Mouse (Mus musculus): ENCODE results near the gene Gm28269.

DNA sequence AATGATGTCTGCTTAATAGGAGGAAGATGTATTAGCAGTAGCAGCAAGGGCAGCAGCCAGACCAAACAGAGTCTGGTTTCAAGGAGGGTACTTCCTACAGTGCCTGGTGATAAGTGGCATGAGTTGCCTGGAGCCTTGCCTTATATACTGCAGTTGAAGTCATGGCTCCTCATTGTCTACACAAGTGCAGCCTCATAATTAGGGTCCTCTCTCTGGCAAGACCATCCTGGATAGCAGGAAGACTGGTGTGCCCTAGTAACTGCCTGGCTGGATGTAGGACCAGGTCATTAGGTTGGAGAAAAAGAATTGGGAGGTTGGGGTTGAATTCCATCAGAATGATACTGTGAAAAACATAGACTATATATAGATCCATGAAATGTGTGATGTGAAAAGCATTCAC, at the start of gene Gm28269:
- TF ChIP-seq ZNF384 (IDR thresholded peaks at IDR 0.05; ENCODE audit: low read depth, low read length) (no peak), HCFC1 (IDR thresholded peaks at IDR 0.05; ENCODE audit: borderline replicate concordance, insufficient read depth, low read length) (no peak), MAFK (IDR thresholded peaks at IDR 0.05; ENCODE audit: insufficient read depth, low read depth, low read length) (no peak), CHD2 (IDR thresholded peaks at IDR 0.05; ENCODE audit: low read depth, low read length) (no peak), ZC3H11A (IDR thresholded peaks at IDR 0.05; ENCODE audit: borderline replicate concordance, low read depth, low read length) (no peak)
